Mouse (Mus musculus) liver, embryonic 14.5 days (tissue): Measurements from ENCODE around the gene Bcl9. TPM values are rescaled to one million over a fixed set of nuclear protein-coding genes. Genes with fewer than 3 reads are reported as not detected.

Experiments
- ATAC-seq: fragments of 200-750 bp; cut with Nextera tagmentation; 2 replicates; pipeline ENCODE4 v1.8.0; 2017; ENCODE audit warnings: moderate number of reproducible peaks, mild to moderate bottlenecking, moderate library complexity; ENCODE audit not compliant: insufficient read depth
- DNase-seq, 3 experiments: peaks; one replicate each; pipeline ENCODE4 v3.0.0-alpha.2; 2012 to 2013; ENCODE audit warnings: low read depth in 3 of 3, low spot score in 3 of 3
- H3K27ac ChIP-seq: fragments of 300-500 bp; sonication (generic); 2 replicates; pipeline ENCODE4 v1.5.1; 2014; ENCODE audit warnings: moderate library complexity, mild to moderate bottlenecking, control low read depth, inconsistent platforms
- H3K27me3 ChIP-seq: fragments of 300-500 bp; sonication (generic); 2 replicates; pipeline ENCODE4 v1.6.1; 2014; ENCODE audit warnings: mild to moderate bottlenecking, low read length, moderate library complexity; ENCODE audit not compliant: control insufficient read depth, insufficient read depth
- H3K36me3 ChIP-seq: fragments of 300-500 bp; sonication (generic); replicated peaks from 2 replicates; pipeline ENCODE4 v1.6.1; 2014; ENCODE audit warnings: low read depth; ENCODE audit not compliant: control insufficient read depth, insufficient read depth
- H3K4me1 ChIP-seq, 2 experiments: fragments of 200-500 bp in 1 of 2; fragments of 300-500 bp in 1 of 2; sonication (generic) in 1 of 2; replicated peaks; 2 replicates each; pipeline ENCODE4 v1.6.1; 2012 to 2014; ENCODE audit warnings: antibody characterized with exemption in 1 of 2, inconsistent platforms in 1 of 2, low read length in 1 of 2; ENCODE audit not compliant: control insufficient read depth in 2 of 2, insufficient read depth in 2 of 2
- H3K4me2 ChIP-seq: fragments of 300-500 bp; sonication (generic); 2 replicates; pipeline ENCODE4 v1.6.1; 2014; ENCODE audit warnings: low read depth, mild to moderate bottlenecking, control low read depth, moderate library complexity
- H3K4me3 ChIP-seq, 2 experiments: fragments of 200-500 bp in 1 of 2; fragments of 300-500 bp in 1 of 2; sonication (generic) in 1 of 2; 2 replicates each; pipeline ENCODE4 v1.5.1; 2012 to 2014; ENCODE audit warnings: low read depth in 2 of 2, low read length in 2 of 2, mild to moderate bottlenecking in 2 of 2, control low read depth in 1 of 2, inconsistent platforms in 1 of 2, moderate library complexity in 1 of 2; ENCODE audit not compliant: insufficient read depth in 1 of 2
- H3K9ac ChIP-seq: fragments of 300-500 bp; sonication (generic); replicated peaks from 2 replicates; pipeline ENCODE4 v1.6.1; 2014; ENCODE audit warnings: mild to moderate bottlenecking, control low read depth, moderate library complexity
- H3K9me3 ChIP-seq: fragments of 300-500 bp; sonication (generic); 2 replicates; pipeline ENCODE4 v1.6.1; 2016; ENCODE audit warnings: low read length, mixed read lengths; ENCODE audit not compliant: control insufficient read depth
- CTCF ChIP-seq: IDR thresholded peaks from 2 replicates; pipeline ENCODE4 v1.5.1; 2016; ENCODE audit warnings: antibody characterized with exemption, low read depth, control low read depth
- EP300 ChIP-seq: IDR thresholded peaks from 2 replicates; pipeline ENCODE4 v1.6.1; 2016; ENCODE audit warnings: antibody characterized with exemption, low read depth
- WGBS: fragments of 180-500 bp; shearing (Covaris S2); extraction: QIAGEN DNeasy Blood & Tissue Kit; methylation state at CpG from one replicate; pipeline ENCODE4 v1.1.7; 2014; ENCODE audit not compliant: insufficient replicate concordance; 5-methylcytosine and 5-hydroxymethylcytosine counted together
- polyA plus RNA-seq, 2 experiments: library from polyadenylated mRNA; depleted of rRNA in 1 of 2; stranded (reverse) in 1 of 2; unstranded in 1 of 2; fragments of >200 nt; fragmentation: Nextera tagmentation in 1 of 2; extraction: Ambion mirVana in 1 of 2; gene quantifications; 2 replicates each; pipeline versions ENCODE4 v1.2.1 to v1.2.3; 2012 to 2014

Gene Bcl9
- polyA plus RNA-seq, 2 experiments, result 1.6 to 2.4 TPM

- Histone ChIP-seq H3K27ac (no peak overlapping the region), H3K36me3 (no peaks in the 10 kb centered on the region), H3K27me3 (no peaks in the 10 kb centered on the region; the same call in 1 of the 2 replicates), H3K4me2 (peak overlapping the region; percentile 69), H3K9me3 (no peaks in the 10 kb centered on the region), H3K4me3 (peak overlapping the region in 1 of 2 experiments; percentile 56; a peak in 2 of 4 replicates), H3K9ac (no peak overlapping the region), H3K4me1 (peaks cover 0 to 11% of the 10 kb centered on the region in 2 experiments; a peak in 2 of 4 replicates)
- no peak for DNase-seq
- ATAC-seq, result no peak
- 31% methylated on average over 12 of the region's 12 CpGs for WGBS
- TF ChIP-seq CTCF, result no peak
- no peak for TF ChIP-seq EP300
Measured at GRCm38 (mm10) chr3:97228457-97228856, 69.3 kb downstream of the Bcl9 start.

- DNase-seq (no peak), ATAC-seq (0 out of 2 replicates have a peak, but pooled peaks have one; percentile 8)
- 3% methylated on average over 14 of the region's 16 CpGs for WGBS
- peaks cover 0 to 11% of the 10 kb centered on the region in 2 experiments; a peak in 2 of 4 replicates for H3K4me1 ChIP-seq
- H3K27me3 ChIP-seq, result no peaks in the 10 kb centered on the region; the same call in 1 of the 2 replicates
- peak overlapping the region; percentile 69 for H3K4me2 ChIP-seq
- H3K36me3 ChIP-seq, result no peaks in the 10 kb centered on the region
- peak overlapping the region; percentile 56 to 73 for H3K4me3 ChIP-seq
- TF ChIP-seq EP300 (no peak), CTCF (no peak)
- H3K9ac ChIP-seq, result no peak overlapping the region; the same call in 1 of the 2 replicates
- no peak overlapping the region for H3K27ac ChIP-seq
- no peaks in the 10 kb centered on the region for H3K9me3 ChIP-seq
Measured at GRCm38 (mm10) chr3:97228020-97228419, 69.7 kb downstream of the Bcl9 start.

- TF ChIP-seq EP300, result no peak
- TF ChIP-seq CTCF, result no peak
- peak; percentile 62 to 67 (median 65) for DNase-seq
- ATAC-seq, result peak; percentile 86
- H3K4me2 ChIP-seq, result peak overlapping the region; percentile 69
- H3K27me3 ChIP-seq, result no peaks in the 10 kb centered on the region; the same call in 1 of the 2 replicates
- H3K9me3 ChIP-seq, result no peaks in the 10 kb centered on the region
- H3K27ac ChIP-seq, result no peak overlapping the region
- H3K4me1 ChIP-seq, result peaks cover 0 to 11% of the 10 kb centered on the region in 2 experiments; a peak in 2 of 4 replicates
- WGBS, result under 1% methylated on average over 44 of the region's 79 CpGs
- H3K36me3 ChIP-seq, result no peaks in the 10 kb centered on the region
- peak overlapping the region; percentile 19 for H3K9ac ChIP-seq
- H3K4me3 ChIP-seq, result peak overlapping the region; percentile 56 to 73
Measured at GRCm38 (mm10) chr3:97227259-97228005, 70.3 kb downstream of the Bcl9 start.

- Histone ChIP-seq H3K4me3 (peak overlapping the region; percentile 56 to 62; a peak in 3 of 4 replicates), H3K9ac (peak overlapping the region; percentile 19; the same call in 1 of the 2 replicates), H3K4me1 (peaks cover 0 to 11% of the 10 kb centered on the region in 2 experiments; a peak in 2 of 4 replicates), H3K9me3 (no peaks in the 10 kb centered on the region), H3K27ac (no peak overlapping the region), H3K4me2 (peak overlapping the region; percentile 69), H3K27me3 (no peaks in the 10 kb centered on the region; the same call in 1 of the 2 replicates), H3K36me3 (no peaks in the 10 kb centered on the region)
- WGBS, result 3% methylated on average over 18 of the region's 18 CpGs
- TF ChIP-seq EP300 (no peak), CTCF (no peak)
- DNase-seq (no peak), ATAC-seq (no peak)
Measured at GRCm38 (mm10) chr3:97226719-97227118, 71.0 kb downstream of the Bcl9 start.

GRCm38 (mm10) chr3:97225231-97225630, 72.5 kb downstream of the Bcl9 start:
- Histone ChIP-seq H3K9ac (no peak overlapping the region), H3K36me3 (no peaks in the 10 kb centered on the region), H3K4me2 (no peak overlapping the region), H3K4me1 (peaks cover 0 to 11% of the 10 kb centered on the region in 2 experiments; a peak in 2 of 4 replicates), H3K9me3 (no peaks in the 10 kb centered on the region), H3K4me3 (no peak overlapping the region), H3K27ac (no peak overlapping the region), H3K27me3 (no peaks in the 10 kb centered on the region; the same call in 1 of the 2 replicates)
- TF ChIP-seq CTCF, result no peak
- no peak for TF ChIP-seq EP300
- 65% methylated on average over 5 of the region's 5 CpGs for whole genome bisulfite sequencing
- no peak for ATAC-seq
- DNase-seq, result no peak
